Mouse (Mus musculus) E14TG2a.4 (cell line): ENCODE measurements around the gene Igf1r.

ENCODE experiments used
- CTCF ChIP-seq: conservative IDR thresholded peaks from 2 replicates; pipeline ENCODE4 v1.5.1; 2014; ENCODE audit warnings: low read length
- POU5F1 ChIP-seq: IDR thresholded peaks from 2 replicates; pipeline ENCODE4 v1.6.1; 2014; ENCODE audit warnings: low read length, borderline replicate concordance

DNA sequence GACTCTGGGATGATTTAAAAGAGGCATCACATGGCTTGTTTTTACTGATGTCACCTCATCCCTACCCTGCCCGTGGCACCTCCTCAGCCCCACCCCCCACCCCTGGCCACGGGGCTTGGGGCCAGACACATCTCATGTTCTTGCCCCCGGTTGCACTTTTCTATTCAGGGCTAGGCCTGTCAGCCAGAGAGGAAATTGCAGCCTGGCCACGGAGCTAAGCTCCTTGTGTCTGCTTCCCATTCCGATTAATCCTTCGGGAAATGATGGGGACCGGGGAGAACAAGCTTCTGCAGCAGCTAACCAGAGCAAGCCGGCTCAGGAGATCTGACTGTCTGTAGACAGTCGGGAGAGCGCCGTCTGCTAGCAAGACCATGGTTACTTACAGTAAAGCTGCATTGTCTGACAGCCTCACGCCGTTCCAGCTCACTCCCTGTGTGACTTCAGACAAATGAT is 270.8 kb downstream of the Igf1r start:
- TF ChIP-seq CTCF (no peak), POU5F1 (no peak)
